8 mouse cellular contexts compared by ENCODE assay signal in genomic region chr7:6155901-6156411, GRCm38 (mm10). TPM values are rescaled to one million over a fixed set of nuclear protein-coding genes. Genes with fewer than 3 reads are reported as not detected.
DNase-seq lines count a peak whose midpoint lies in the region; ATAC-seq lines count a peak whose summit lies in the region.

Gene Zfp787 (minus strand): TSS chr7:6155997.

- WGBS in hindbrain, embryonic 16.5 days = 0% methylated on average over 49 of the region's 54 CpGs
- under 1% methylated on average over 50 of the region's 54 CpGs for WGBS in macrophage (ENCODE audit: missing documents)

- DNase-seq in R1 (ENCODE audit: low read depth, low spot score) = peak; percentile 98
- DNase-seq in cerebellum, postnatal 36 days = peak; percentile 93 to 98
- peak; percentile 97 for DNase-seq in gastrocnemius, adult 18-20 months (ENCODE audit: low spot score)
- peak; percentile 90 to 96 for DNase-seq in left cerebral cortex, adult 18-20 months (ENCODE audit: low spot score in 2 of 2)
- peak; percentile 97 for DNase-seq in right cerebral cortex, adult 18-20 months
- DNase-seq in urinary bladder, postnatal 10 days (ENCODE audit: low spot score) = peak; percentile 83

- H3K4me2 ChIP-seq in hindbrain, embryonic 16.5 days (ENCODE audit: low read length) = peak within 1 kb of the TSS; percentile 95

- H3K9me3 ChIP-seq in hindbrain, embryonic 16.5 days (ENCODE audit: control insufficient read depth, low read length) = no peaks in the 10 kb centered on the region

- peak within 1 kb of the TSS; percentile 98 for H3K27ac ChIP-seq in hindbrain, embryonic 16.5 days (ENCODE audit: low read depth, low read length)
- H3K27ac ChIP-seq in macrophage = peak within 1 kb of the TSS; percentile 82

- H3K4me1 ChIP-seq in hindbrain, embryonic 16.5 days (ENCODE audit: control insufficient read depth, insufficient read depth, low read depth, low read length) = peaks cover 30% of the 10 kb centered on the region

- peaks cover 43% of the 10 kb centered on the region for H3K79me2 ChIP-seq in macrophage (ENCODE audit: inconsistent target)

- H3K9ac ChIP-seq in hindbrain, embryonic 16.5 days (ENCODE audit: low read depth, low read length) = peak within 1 kb of the TSS; percentile 88

- H3K36me3 ChIP-seq in hindbrain, embryonic 16.5 days (ENCODE audit: control insufficient read depth, insufficient read depth, low read length) = no peaks in the 10 kb centered on the region
- no peaks in the 10 kb centered on the region for H3K36me3 ChIP-seq in macrophage (ENCODE audit: inconsistent target)

- ATAC-seq in hindbrain, embryonic 16.5 days = peak; percentile 97

- H3K4me3 ChIP-seq in hindbrain, embryonic 16.5 days (ENCODE audit: low read length) = peak within 1 kb of the TSS; percentile 79
- peak within 1 kb of the TSS; percentile 57 for H3K4me3 ChIP-seq in macrophage (ENCODE audit: inconsistent target)

- H3K27me3 ChIP-seq in hindbrain, embryonic 16.5 days (replicated peaks; ENCODE audit: control insufficient read depth, insufficient read depth, low read length) = no peaks in the 10 kb centered on the region

RNA-seq across cellular contexts. Expression of gene Zfp787, which starts in this region (rescaled TPM):
- total RNA-seq in gastrocnemius, adult 18-20 months (2021) = 10 to 100 TPM; 27.2 to 27.6 TPM
- 24.3 and 25.7 TPM in 2 replicates for polyA plus RNA-seq in hindbrain, embryonic 16.5 days (2015; fragmentation: Nextera tagmentation; extraction: Ambion mirVana)
- total RNA-seq in left cerebral cortex, adult 18-20 months (2021) = 10 to 100 TPM; 27.0 to 27.9 TPM
- total RNA-seq in macrophage (2018; cell fraction: chromatin; rRNA removed) = 100 to 1,000 TPM in 10 of 26 experiments, 10 to 100 TPM in 16; 52.0 to 126 (median 89.6) TPM
- 10 to 100 TPM; 14.0 to 36.7 (median 24.9) TPM for total RNA-seq in macrophage (2018; cell fraction: cytosol; rRNA removed)
- 100 to 1,000 TPM in 2 of 26 experiments, 10 to 100 TPM in 24; 50.6 to 125 (median 69.4) TPM for total RNA-seq in macrophage (2018; cell fraction: nucleus; rRNA removed)
- 11.6 to 29.7 TPM (median 29.1 TPM) in 3 replicates for polyA plus RNA-seq in macrophage (2018)

Comparison
In these comparisons a context has a peak if more than half of its experiments do, and no peak if none do; other contexts are left out.
1. Peak in every context shown above with its lines: DNase-seq, ATAC-seq, H3K4me3 ChIP-seq and H3K27ac ChIP-seq.